Mouse (Mus musculus) hindbrain, embryonic 14.5 days (tissue): ENCODE measurements around the gene Serpinc1. TPM values are rescaled to one million over a fixed set of nuclear protein-coding genes. Genes with fewer than 3 reads are reported as not detected.

Experiments
- ATAC-seq: fragments of 200-750 bp; cut with Nextera tagmentation; 2 replicates; pipeline ENCODE4 v1.8.0; 2017; ENCODE audit warnings: moderate number of reproducible peaks, mild to moderate bottlenecking, moderate TSS enrichment, moderate library complexity; ENCODE audit not compliant: low FRiP score
- DNase-seq: peaks from one replicate; pipeline ENCODE4 v3.0.0-alpha.2; 2015; ENCODE audit warnings: low spot score
- H3K27ac ChIP-seq: fragments of 300-500 bp; sonication (generic); 2 replicates; pipeline ENCODE4 v1.5.1; 2014; ENCODE audit warnings: mild to moderate bottlenecking, moderate library complexity
- H3K27me3 ChIP-seq: fragments of 300-500 bp; sonication (generic); 2 replicates; pipeline ENCODE4 v1.6.1; 2014; ENCODE audit warnings: mild to moderate bottlenecking, low read length, mixed read lengths; ENCODE audit not compliant: control insufficient read depth, insufficient read depth
- H3K36me3 ChIP-seq: fragments of 300-500 bp; sonication (generic); replicated peaks from 2 replicates; pipeline ENCODE4 v1.6.1; 2014; ENCODE audit not compliant: control insufficient read depth, insufficient read depth
- H3K4me1 ChIP-seq: fragments of 300-500 bp; sonication (generic); replicated peaks from 2 replicates; pipeline ENCODE4 v1.6.1; 2014; ENCODE audit warnings: antibody characterized with exemption, low read length, mixed read lengths; ENCODE audit not compliant: control insufficient read depth, insufficient read depth
- H3K4me2 ChIP-seq: fragments of 300-500 bp; sonication (generic); replicated peaks from 2 replicates; pipeline ENCODE4 v1.6.1; 2014; ENCODE audit warnings: mild to moderate bottlenecking, moderate library complexity
- H3K4me3 ChIP-seq: fragments of 300-500 bp; sonication (generic); replicated peaks from 2 replicates; pipeline ENCODE4 v1.5.1; 2014; ENCODE audit warnings: mild to moderate bottlenecking, low read length
- H3K9ac ChIP-seq: fragments of 300-500 bp; sonication (generic); 2 replicates; pipeline ENCODE4 v1.6.1; 2014
- H3K9me3 ChIP-seq: fragments of 300-500 bp; sonication (generic); 2 replicates; pipeline ENCODE4 v1.6.1; 2016; ENCODE audit warnings: low read length; ENCODE audit not compliant: control insufficient read depth
- WGBS: fragments of 180-500 bp; shearing (Covaris S2); extraction: QIAGEN DNeasy Blood & Tissue Kit; methylation state at CpG from one replicate; pipeline ENCODE4 v1.1.7; 2014; 5-methylcytosine and 5-hydroxymethylcytosine counted together
- polyA plus RNA-seq: library from polyadenylated mRNA; unstranded; fragments of >200 nt; fragmentation: Nextera tagmentation; extraction: Ambion mirVana; gene quantifications from 2 replicates; pipeline ENCODE4 v1.2.1, GENCODE M21; 2014

Gene Serpinc1
- polyA plus RNA-seq, 1 experiment from 2014 or later, result 3.3 TPM

DNA sequence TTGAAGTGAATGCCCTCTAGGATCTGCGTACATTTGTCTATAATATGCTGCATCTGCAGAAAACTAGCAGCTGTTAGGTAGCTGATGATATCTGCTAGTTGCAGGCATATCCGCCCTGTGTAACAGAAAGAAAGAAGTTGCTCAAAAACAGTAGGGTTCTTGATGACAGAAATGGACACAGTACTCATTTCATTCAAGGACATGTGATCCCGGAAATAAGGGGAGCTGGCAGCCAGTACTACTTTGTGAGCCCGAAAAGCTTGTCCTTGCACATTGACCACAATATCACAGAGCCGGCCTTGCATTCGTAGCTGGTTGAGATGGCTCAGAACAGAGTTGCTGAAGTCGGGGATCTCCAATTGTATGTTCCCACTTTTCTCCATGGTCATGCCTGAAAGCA, 54.0 kb downstream of the Serpinc1 start:
- Histone ChIP-seq H3K4me1 (peaks cover 20% of the 10 kb centered on the region; the same call in 1 of the 2 replicates), H3K27me3 (no peaks in the 10 kb centered on the region), H3K4me2 (no peak overlapping the region), H3K9ac (no peak overlapping the region), H3K9me3 (no peaks in the 10 kb centered on the region), H3K4me3 (no peak overlapping the region), H3K36me3 (peaks cover 63% of the 10 kb centered on the region), H3K27ac (no peak overlapping the region)
- ATAC-seq (no peak), DNase-seq (no peak)
- 94% methylated on average over 7 of the region's 7 CpGs for WGBS

DNA sequence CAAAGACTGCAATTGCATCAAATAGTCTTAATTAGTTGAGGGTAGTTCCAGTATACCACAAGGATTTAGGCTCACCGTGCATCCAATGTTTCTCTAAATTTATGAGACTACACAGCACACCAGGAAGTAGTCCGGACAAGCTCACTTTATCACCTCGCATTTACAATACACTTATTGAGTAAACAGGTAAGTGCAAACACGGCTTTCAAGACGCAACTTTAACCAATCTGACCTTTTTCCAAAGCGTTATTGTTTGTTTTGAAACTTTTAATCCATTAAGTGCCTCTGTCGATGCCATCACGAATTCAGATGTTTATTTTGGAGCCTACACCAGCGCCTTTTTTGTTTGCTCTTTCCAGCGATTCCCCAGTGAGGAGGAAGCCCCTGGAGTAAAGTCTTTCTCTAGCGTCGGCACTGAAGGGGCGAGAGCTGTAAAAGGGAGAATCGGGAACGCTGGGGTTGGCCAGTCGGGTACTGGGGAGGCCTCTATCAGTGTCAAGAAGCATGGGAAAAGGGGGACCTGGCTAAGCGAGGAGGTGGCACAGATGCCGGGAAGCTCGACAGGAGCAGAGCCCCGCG, 55.6 kb downstream of the Serpinc1 start:
- peaks cover 30% of the 10 kb centered on the region; the same call in 1 of the 2 replicates for H3K4me1 ChIP-seq
- peaks cover 70% of the 10 kb centered on the region for H3K36me3 ChIP-seq
- peak overlapping the region; percentile 68 for H3K4me2 ChIP-seq
- H3K27me3 ChIP-seq, result no peaks in the 10 kb centered on the region
- DNase-seq, result peak; percentile 28
- H3K27ac ChIP-seq, result peak overlapping the region; percentile 94
- no peaks in the 10 kb centered on the region for H3K9me3 ChIP-seq
- peak overlapping the region; percentile 87 for H3K4me3 ChIP-seq
- WGBS, result 2% methylated on average over 21 of the region's 21 CpGs
- H3K9ac ChIP-seq, result peak overlapping the region; percentile 100
- ATAC-seq, result no peak

DNA sequence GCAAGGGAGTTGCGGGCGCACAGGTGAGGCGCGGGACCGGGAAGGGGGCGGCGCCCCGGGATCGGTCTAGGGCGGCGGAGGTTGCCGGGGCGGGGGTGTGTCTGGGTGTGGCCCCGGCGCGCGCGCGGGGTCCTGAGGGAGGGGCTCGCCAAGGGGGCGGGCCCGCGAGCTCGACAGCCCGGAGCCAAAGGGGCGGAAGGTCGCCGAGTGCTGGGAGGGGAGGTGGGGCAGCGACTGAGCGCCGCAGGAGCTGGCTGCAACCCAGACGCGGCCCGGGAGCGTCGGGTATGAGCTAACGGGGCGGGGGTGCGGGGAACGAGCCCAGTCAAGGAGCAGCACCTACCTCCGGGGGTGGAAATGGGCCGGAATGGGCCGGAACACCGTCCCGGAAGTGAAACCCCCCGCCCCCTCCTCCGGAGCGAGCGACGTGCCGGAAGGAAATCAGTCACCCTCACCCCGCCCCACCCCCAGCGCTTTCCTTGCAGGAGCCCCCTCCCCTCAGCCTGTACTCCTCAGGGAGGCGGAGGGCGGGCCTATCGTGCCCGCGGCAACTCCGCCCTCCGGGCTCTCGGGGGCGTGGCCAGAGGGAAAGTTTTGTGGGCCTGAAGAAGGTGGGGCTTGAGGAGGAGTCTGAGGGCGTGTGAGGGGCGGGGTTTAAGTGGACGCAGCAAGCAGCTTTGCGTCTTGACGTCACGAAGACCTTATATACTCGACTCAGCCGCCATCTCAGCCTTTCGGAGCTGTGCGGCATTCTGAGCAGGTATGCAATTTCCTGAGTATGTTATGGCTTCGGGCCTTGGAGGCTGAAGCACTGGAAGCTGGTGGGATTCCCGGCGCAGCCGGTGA, 56.3 kb downstream of the Serpinc1 start, which contains the start of gene Zbtb37:
Zbtb37 (minus strand) TSS at position 415 of the 846 bp plus-strand sequence.
- H3K9ac ChIP-seq, result peak within 1 kb of the TSS; percentile 100
- H3K9me3 ChIP-seq, result no peaks in the 10 kb centered on the region
- no peaks in the 10 kb centered on the region for H3K27me3 ChIP-seq
- H3K4me3 ChIP-seq, result peak within 1 kb of the TSS; percentile 87
- under 1% methylated on average over 56 of the region's 76 CpGs for WGBS
- ATAC-seq, result peak; percentile 96
- peaks cover 30% of the 10 kb centered on the region; the same call in 1 of the 2 replicates for H3K4me1 ChIP-seq
- H3K27ac ChIP-seq, result peak within 1 kb of the TSS; percentile 94
- H3K4me2 ChIP-seq, result peak within 1 kb of the TSS; percentile 98
- peak; percentile 99 for DNase-seq
- peaks cover 70% of the 10 kb centered on the region for H3K36me3 ChIP-seq

DNA sequence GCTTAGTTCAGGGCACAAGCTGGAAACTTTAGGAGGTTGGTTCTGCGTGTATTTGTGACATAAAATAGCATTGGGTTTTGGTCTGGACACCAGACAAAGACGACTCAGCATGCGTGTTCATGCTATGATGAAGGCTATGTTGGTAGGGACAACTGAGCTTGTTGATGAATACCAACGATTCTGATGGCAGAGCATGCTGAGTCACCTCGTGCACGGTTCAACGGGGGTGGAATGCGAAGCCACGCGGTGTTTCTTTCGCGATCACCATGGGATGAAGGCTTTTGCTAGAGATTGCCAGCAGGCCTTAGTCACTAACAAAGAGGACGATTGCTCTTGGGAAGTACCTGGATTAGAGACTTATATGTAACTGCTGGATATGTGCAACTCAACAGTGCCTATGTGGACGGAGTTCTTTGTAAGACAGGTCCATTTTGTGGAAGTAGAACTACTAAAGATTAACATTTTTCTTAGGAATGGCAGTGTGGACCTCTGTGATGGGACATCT, 56.9 kb downstream of the Serpinc1 start:
- peaks cover 70% of the 10 kb centered on the region for H3K36me3 ChIP-seq
- ATAC-seq, result peak; percentile 41

DNA sequence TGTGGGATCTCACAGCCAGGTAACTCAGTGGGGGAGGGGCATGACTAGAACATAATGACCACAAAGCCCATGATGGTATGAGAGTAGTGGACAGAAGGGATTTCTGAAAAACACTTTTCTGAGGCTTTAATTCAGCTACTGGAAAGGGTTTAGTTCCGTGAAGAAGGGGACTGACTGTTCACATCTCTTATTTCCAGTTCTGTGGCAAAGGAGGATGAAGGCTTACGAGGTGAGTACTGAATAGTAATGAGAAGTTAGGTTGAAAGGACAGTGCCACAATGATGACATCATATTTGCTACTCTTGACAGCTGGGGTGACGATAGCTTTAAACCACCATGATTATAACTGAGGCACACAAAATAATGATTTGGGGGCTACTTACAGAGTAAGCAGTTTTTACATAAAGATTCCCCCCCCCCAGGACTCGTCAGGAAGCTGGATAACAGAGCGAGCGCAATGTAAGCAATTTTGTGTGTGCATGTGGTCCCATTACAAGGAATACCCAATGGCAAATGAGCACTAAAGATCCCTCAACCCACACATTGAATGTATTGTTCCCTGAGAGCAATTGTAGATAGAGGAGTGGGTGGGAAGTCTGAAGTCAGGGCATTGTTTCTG, 57.5 kb downstream of the Serpinc1 start:
- H3K36me3 ChIP-seq, result peaks cover 67% of the 10 kb centered on the region
- WGBS, result under 1% methylated on average over 6 of the region's 6 CpGs
- H3K27ac ChIP-seq, result peak overlapping the region; percentile 94
- H3K4me1 ChIP-seq, result peaks cover 30% of the 10 kb centered on the region; the same call in 1 of the 2 replicates
- H3K9me3 ChIP-seq, result no peaks in the 10 kb centered on the region
- ATAC-seq (no peak), DNase-seq (peak; percentile 43)
- no peaks in the 10 kb centered on the region for H3K27me3 ChIP-seq
- H3K9ac ChIP-seq, result peak overlapping the region; percentile 100
- H3K4me2 ChIP-seq, result peak overlapping the region; percentile 98
- peak overlapping the region; percentile 87 for H3K4me3 ChIP-seq

More for the DNA sequence above, 56.9 kb downstream of the Serpinc1 start:
- H3K9ac ChIP-seq, result peak overlapping the region; percentile 100
- DNase-seq, result no peak
- no peaks in the 10 kb centered on the region for H3K27me3 ChIP-seq
- peak overlapping the region; percentile 94 for H3K27ac ChIP-seq
- H3K4me1 ChIP-seq, result peaks cover 30% of the 10 kb centered on the region; the same call in 1 of the 2 replicates
- WGBS, result under 1% methylated on average over 14 of the region's 14 CpGs
- peak overlapping the region; percentile 87 for H3K4me3 ChIP-seq
- H3K4me2 ChIP-seq, result peak overlapping the region; percentile 98
- no peaks in the 10 kb centered on the region for H3K9me3 ChIP-seq

DNA sequence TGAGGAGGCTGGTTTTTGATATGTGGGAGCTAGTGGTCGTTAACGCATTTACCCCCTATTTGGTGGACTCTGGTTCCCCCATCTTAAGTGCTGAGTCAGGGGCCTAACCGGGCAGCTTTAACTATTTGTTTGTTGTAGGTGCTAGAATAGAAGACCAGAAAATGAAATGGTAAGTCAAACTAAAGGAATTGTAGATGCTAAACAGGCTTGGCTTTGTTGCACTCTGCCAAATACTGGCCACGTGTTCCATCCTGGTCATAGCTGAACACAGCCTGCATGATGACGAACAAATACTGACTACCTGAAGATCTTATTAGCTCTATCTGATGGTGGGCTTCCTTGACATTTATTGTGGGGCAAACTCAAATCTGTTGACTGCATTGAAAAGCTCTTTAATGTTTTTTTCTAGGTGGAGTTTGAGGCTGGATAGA, 58.0 kb downstream of the Serpinc1 start:
- H3K27me3 ChIP-seq, result no peaks in the 10 kb centered on the region
- peaks cover 67% of the 10 kb centered on the region for H3K36me3 ChIP-seq
- H3K4me3 ChIP-seq, result peak overlapping the region; percentile 87
- H3K9ac ChIP-seq, result peak overlapping the region; percentile 100
- WGBS, result under 1% methylated on average over 5 of the region's 5 CpGs
- peaks cover 30% of the 10 kb centered on the region; the same call in 1 of the 2 replicates for H3K4me1 ChIP-seq
- H3K27ac ChIP-seq, result peak overlapping the region; percentile 94
- H3K9me3 ChIP-seq, result no peaks in the 10 kb centered on the region
- ATAC-seq, result no peak
- H3K4me2 ChIP-seq, result peak overlapping the region; percentile 98
- DNase-seq, result peak; percentile 55

DNA sequence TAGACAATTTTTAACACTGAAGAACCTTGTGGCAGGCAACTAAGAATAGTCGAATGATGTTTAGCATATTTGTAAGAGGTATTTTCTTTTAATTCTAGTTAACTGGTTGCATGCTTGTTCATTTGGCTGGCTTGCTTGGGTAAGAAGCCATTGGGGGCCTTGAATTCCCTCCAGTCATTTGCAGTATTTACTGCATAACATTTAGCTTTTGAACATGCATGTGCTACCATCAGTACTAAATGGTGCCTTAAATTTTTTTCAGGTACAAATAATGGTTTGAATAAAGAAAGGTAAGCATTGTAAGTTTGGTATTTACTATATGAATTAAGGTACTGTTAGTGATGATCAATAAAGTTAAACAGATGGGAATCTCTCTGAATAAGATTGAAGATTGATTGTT, 58.6 kb downstream of the Serpinc1 start:
- Histone ChIP-seq H3K36me3 (peaks cover 67% of the 10 kb centered on the region), H3K4me2 (peak overlapping the region; percentile 98), H3K9ac (peak overlapping the region; percentile 100), H3K9me3 (no peaks in the 10 kb centered on the region), H3K27ac (peak overlapping the region; percentile 94; the same call in 1 of the 2 replicates), H3K27me3 (no peaks in the 10 kb centered on the region), H3K4me1 (peaks cover 30% of the 10 kb centered on the region; the same call in 1 of the 2 replicates), H3K4me3 (peak overlapping the region; percentile 87)
- WGBS, result 0% methylated on average over 1 of the region's 1 CpGs
- DNase-seq (no peak), ATAC-seq (no peak)

DNA sequence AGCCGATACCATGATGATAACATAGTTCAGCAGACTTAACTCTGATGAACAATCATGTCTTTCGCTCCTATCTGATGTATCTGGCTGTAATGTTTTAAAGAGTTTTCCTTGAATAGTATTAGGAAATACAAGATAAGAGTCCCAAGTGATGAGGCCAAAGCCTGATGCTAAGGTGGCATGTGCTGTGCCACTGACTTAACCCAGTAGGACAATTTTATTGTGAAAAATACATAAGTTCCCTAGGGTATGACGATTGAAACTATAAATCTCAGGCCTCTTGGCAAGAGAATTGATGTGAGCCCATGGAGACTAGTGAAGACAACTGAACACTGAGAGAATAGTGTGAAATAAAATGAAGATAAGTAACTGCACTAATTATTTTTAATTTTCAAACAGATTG, 59.2 kb downstream of the Serpinc1 start:
- peak overlapping the region; percentile 37 for H3K9ac ChIP-seq
- WGBS, result 27% methylated on average over 3 of the region's 3 CpGs
- peak overlapping the region; percentile 98 for H3K4me2 ChIP-seq
- peak overlapping the region; percentile 87 for H3K4me3 ChIP-seq
- H3K27ac ChIP-seq, result no peak overlapping the region
- DNase-seq, result no peak
- H3K36me3 ChIP-seq, result peaks cover 67% of the 10 kb centered on the region
- no peaks in the 10 kb centered on the region for H3K27me3 ChIP-seq
- no peak for ATAC-seq
- peaks cover 30% of the 10 kb centered on the region; the same call in 1 of the 2 replicates for H3K4me1 ChIP-seq
- no peaks in the 10 kb centered on the region for H3K9me3 ChIP-seq
